In genomic region chr6:54553632-54554031, GRCm38 (mm10) we compare ENCODE assay signal across 12 mouse cellular contexts. TPM values are rescaled to one million over a fixed set of nuclear protein-coding genes. Genes with fewer than 3 reads are reported as not detected.
A peak's percentile ranks its signal among the peaks of the same experiment; 100 is the strongest.
DNase-seq lines count a peak whose midpoint lies in the region; ATAC-seq and TF ChIP-seq lines count a peak whose summit lies in the region.
"Had no signal": no experiment of that assay in that cellular context is flagged by ENCODE, and none has a peak within 500 bp of the region (broad histone marks: within the 10 kb centered on the region; RNA-seq: fewer than 3 reads in every experiment).

No protein-coding gene starts in this region.

- 72% methylated on average over 2 of the region's 2 CpGs for WGBS in forebrain, embryonic 10.5 days
- 51% methylated on average over 2 of the region's 2 CpGs for WGBS in hindbrain, embryonic 14.5 days
- WGBS in midbrain, embryonic 15.5 days = 46% methylated on average over 2 of the region's 2 CpGs
- 75% methylated on average over 2 of the region's 2 CpGs for WGBS in liver, embryonic 11.5 days

- H3K27ac ChIP-seq in layer of hippocampus, adult 2 months = peak overlapping the region; percentile 11; the same call in 1 of the 2 replicates
- peak overlapping the region; percentile 90 for H3K27ac ChIP-seq in forebrain, embryonic 10.5 days
- H3K27ac ChIP-seq in hindbrain, embryonic 14.5 days = peak overlapping the region; percentile 78
- H3K27ac ChIP-seq in midbrain, embryonic 15.5 days = peak overlapping the region; percentile 56
- H3K27ac ChIP-seq in liver, embryonic 11.5 days (ENCODE audit: low read depth, low read length) = no peak overlapping the region

- no peak overlapping the region for H3K9ac ChIP-seq in hindbrain, embryonic 14.5 days
- H3K9ac ChIP-seq in midbrain, embryonic 15.5 days = no peak overlapping the region
- no peak overlapping the region for H3K9ac ChIP-seq in liver, embryonic 11.5 days (ENCODE audit: low read depth, low read length)
- H3K9ac ChIP-seq: kidney, embryonic 15.5 days had no signal

- H3K9me3 ChIP-seq in forebrain, embryonic 10.5 days = no peaks in the 10 kb centered on the region
- H3K9me3 ChIP-seq in hindbrain, embryonic 14.5 days (ENCODE audit: control insufficient read depth, low read length) = no peaks in the 10 kb centered on the region
- no peaks in the 10 kb centered on the region for H3K9me3 ChIP-seq in midbrain, embryonic 15.5 days
- H3K9me3 ChIP-seq in liver, embryonic 11.5 days (ENCODE audit: control insufficient read depth, low read length) = no peaks in the 10 kb centered on the region
- H3K9me3 ChIP-seq: embryonic facial prominence, embryonic 13.5 days; kidney, embryonic 15.5 days had no signal

- no peaks in the 10 kb centered on the region for H3K27me3 ChIP-seq in forebrain, embryonic 10.5 days (ENCODE audit: poor library complexity, severe bottlenecking)
- H3K27me3 ChIP-seq in hindbrain, embryonic 14.5 days (ENCODE audit: control insufficient read depth, insufficient read depth, low read length) = no peaks in the 10 kb centered on the region
- no peaks in the 10 kb centered on the region for H3K27me3 ChIP-seq in midbrain, embryonic 15.5 days (replicated peaks)
- no peaks in the 10 kb centered on the region for H3K27me3 ChIP-seq in liver, embryonic 11.5 days (replicated peaks; ENCODE audit: control insufficient read depth, insufficient read depth, low read length)
- H3K27me3 ChIP-seq: embryonic facial prominence, embryonic 13.5 days; kidney, embryonic 15.5 days had no signal

- ATAC-seq in hindbrain, embryonic 14.5 days (ENCODE audit: low FRiP score) = no peak
- no peak for ATAC-seq in midbrain, embryonic 15.5 days (replicated peaks)
- ATAC-seq in liver, embryonic 11.5 days (replicated peaks; ENCODE audit: low FRiP score) = no peak

- 0 out of 2 replicates have a peak overlapping the region, but pooled peaks have one; percentile 11 for H3K4me2 ChIP-seq in hindbrain, embryonic 14.5 days (replicated peaks)
- no peak overlapping the region for H3K4me2 ChIP-seq in midbrain, embryonic 15.5 days
- H3K4me2 ChIP-seq in liver, embryonic 11.5 days = no peak overlapping the region
- H3K4me2 ChIP-seq: embryonic facial prominence, embryonic 13.5 days; kidney, embryonic 15.5 days had no signal

- TF ChIP-seq CTCF in layer of hippocampus, adult 2 months (conservative IDR thresholded peaks at IDR 0.05) = no peak

- 0 out of 2 replicates have a peak, but pooled peaks cover 2% of the 10 kb centered on the region for H3K36me3 ChIP-seq in forebrain, embryonic 10.5 days (replicated peaks)
- H3K36me3 ChIP-seq in hindbrain, embryonic 14.5 days (replicated peaks; ENCODE audit: control insufficient read depth, insufficient read depth) = no peaks in the 10 kb centered on the region
- H3K36me3 ChIP-seq in midbrain, embryonic 15.5 days (replicated peaks) = no peaks in the 10 kb centered on the region
- no peaks in the 10 kb centered on the region for H3K36me3 ChIP-seq in liver, embryonic 11.5 days (ENCODE audit: control insufficient read depth, insufficient read depth, low read length)
- H3K36me3 ChIP-seq: embryonic facial prominence, embryonic 13.5 days; kidney, embryonic 15.5 days had no signal

- H3K4me3 ChIP-seq in layer of hippocampus, adult 2 months = no peak overlapping the region
- H3K4me3 ChIP-seq in forebrain, embryonic 10.5 days = peak overlapping the region; percentile 18; the same call in 1 of the 2 replicates
- H3K4me3 ChIP-seq in hindbrain, embryonic 14.5 days (replicated peaks; ENCODE audit: low read length) = no peak overlapping the region
- H3K4me3 ChIP-seq in midbrain, embryonic 15.5 days = no peak overlapping the region
- no peak overlapping the region for H3K4me3 ChIP-seq in liver, embryonic 11.5 days (ENCODE audit: low read depth, low read length)
- H3K4me3 ChIP-seq: embryonic facial prominence, embryonic 13.5 days; kidney, embryonic 15.5 days; myocyte had no signal

- peaks cover 82% of the 10 kb centered on the region for H3K4me1 ChIP-seq in forebrain, embryonic 10.5 days
- H3K4me1 ChIP-seq in hindbrain, embryonic 14.5 days (replicated peaks; ENCODE audit: control insufficient read depth, insufficient read depth, low read length) = peaks cover 67% of the 10 kb centered on the region
- peaks cover 52% of the 10 kb centered on the region for H3K4me1 ChIP-seq in midbrain, embryonic 15.5 days
- H3K4me1 ChIP-seq in liver, embryonic 11.5 days (replicated peaks; ENCODE audit: control insufficient read depth, insufficient read depth, low read length) = no peaks in the 10 kb centered on the region

- DNase-seq in layer of hippocampus, adult 2 months (ENCODE audit: low spot score in 2 of 2) = no peak
- no peak for DNase-seq in layer of hippocampus, postnatal 25 days (ENCODE audit: extremely low spot score in 1 of 2, low spot score in 1 of 2)
- DNase-seq in forebrain, embryonic 10.5 days (ENCODE audit: extremely low spot score, low spot score) = no peak
- no peak for DNase-seq in hindbrain, embryonic 14.5 days (ENCODE audit: low spot score)
- DNase-seq in liver, embryonic 11.5 days (ENCODE audit: low spot score) = no peak
- no peak for DNase-seq in kidney, postnatal 10 days
- DNase-seq: heart, postnatal 36 days; right cerebral cortex, postnatal 4 days had no signal

RNA-seq across cellular contexts. Expression of gene Scrn1, which starts 12.7 kb away (rescaled TPM):
- total RNA-seq in layer of hippocampus, adult 2 months (2021) = 10 to 100 TPM; 98.2 to 98.3 TPM
- 100 to 1,000 TPM; 101 to 103 TPM for total RNA-seq in layer of hippocampus, postnatal 25 days (2021)
- 58.7 and 62.1 TPM in 2 replicates for polyA plus RNA-seq in forebrain, embryonic 10.5 days (2016; fragmentation: Nextera tagmentation; extraction: Ambion mirVana)
- 103 and 105 TPM in 2 replicates for polyA plus RNA-seq in hindbrain, embryonic 14.5 days (2014; fragmentation: Nextera tagmentation; extraction: Ambion mirVana)
- 119 and 123 TPM in 2 replicates for polyA plus RNA-seq in midbrain, embryonic 15.5 days (2015; fragmentation: Nextera tagmentation; extraction: Ambion mirVana)
- polyA plus RNA-seq in liver, embryonic 11.5 days (2014; fragmentation: Nextera tagmentation; extraction: Ambion mirVana) = 2.9 and 3.0 TPM in 2 replicates

RNA-seq across cellular contexts. Expression of gene Plekha8, which starts 41.3 kb away (rescaled TPM):
- 10 to 100 TPM; 10.8 to 13.4 TPM for total RNA-seq in layer of hippocampus, adult 2 months (2021)
- total RNA-seq in layer of hippocampus, postnatal 25 days (2021) = 10 to 100 TPM; 11.4 to 13.7 TPM
- polyA plus RNA-seq in forebrain, embryonic 10.5 days (2016; fragmentation: Nextera tagmentation; extraction: Ambion mirVana) = 20.9 and 21.6 TPM in 2 replicates
- polyA plus RNA-seq in hindbrain, embryonic 14.5 days (2014; fragmentation: Nextera tagmentation; extraction: Ambion mirVana) = 13.0 and 14.0 TPM in 2 replicates
- polyA plus RNA-seq in midbrain, embryonic 15.5 days (2015; fragmentation: Nextera tagmentation; extraction: Ambion mirVana) = 9.5 and 10.5 TPM in 2 replicates
- 7.9 and 9.7 TPM in 2 replicates for polyA plus RNA-seq in liver, embryonic 11.5 days (2014; fragmentation: Nextera tagmentation; extraction: Ambion mirVana)

RNA-seq across cellular contexts. Expression of gene Fkbp14, which starts 43.5 kb away (rescaled TPM):
- 10 to 100 TPM; 13.1 to 14.6 TPM for total RNA-seq in layer of hippocampus, adult 2 months (2021)
- 10 to 100 TPM; 12.1 to 12.8 TPM for total RNA-seq in layer of hippocampus, postnatal 25 days (2021)
- polyA plus RNA-seq in forebrain, embryonic 10.5 days (2016; fragmentation: Nextera tagmentation; extraction: Ambion mirVana) = 11.3 and 12.3 TPM in 2 replicates
- 11.7 and 13.1 TPM in 2 replicates for polyA plus RNA-seq in hindbrain, embryonic 14.5 days (2014; fragmentation: Nextera tagmentation; extraction: Ambion mirVana)
- polyA plus RNA-seq in midbrain, embryonic 15.5 days (2015; fragmentation: Nextera tagmentation; extraction: Ambion mirVana) = 7.0 and 7.8 TPM in 2 replicates
- polyA plus RNA-seq in liver, embryonic 11.5 days (2014; fragmentation: Nextera tagmentation; extraction: Ambion mirVana) = 11.0 and 11.9 TPM in 2 replicates

Comparison
In these comparisons a context has a peak if more than half of its experiments do, and no peak if none do; other contexts are left out.
1. RNA of gene Scrn1, which starts 12.7 kb away (polyA plus RNA-seq): 119 to 123 TPM in midbrain, embryonic 15.5 days, 103 to 105 TPM in hindbrain, embryonic 14.5 days and 58.7 to 62.1 TPM in forebrain, embryonic 10.5 days; 2.9 to 3.0 TPM in liver, embryonic 11.5 days; every median in the first group is over 10 times any median in the second.